Comparison of ENCODE assay signal across 10 mouse cellular contexts in the genomic region with DNA sequence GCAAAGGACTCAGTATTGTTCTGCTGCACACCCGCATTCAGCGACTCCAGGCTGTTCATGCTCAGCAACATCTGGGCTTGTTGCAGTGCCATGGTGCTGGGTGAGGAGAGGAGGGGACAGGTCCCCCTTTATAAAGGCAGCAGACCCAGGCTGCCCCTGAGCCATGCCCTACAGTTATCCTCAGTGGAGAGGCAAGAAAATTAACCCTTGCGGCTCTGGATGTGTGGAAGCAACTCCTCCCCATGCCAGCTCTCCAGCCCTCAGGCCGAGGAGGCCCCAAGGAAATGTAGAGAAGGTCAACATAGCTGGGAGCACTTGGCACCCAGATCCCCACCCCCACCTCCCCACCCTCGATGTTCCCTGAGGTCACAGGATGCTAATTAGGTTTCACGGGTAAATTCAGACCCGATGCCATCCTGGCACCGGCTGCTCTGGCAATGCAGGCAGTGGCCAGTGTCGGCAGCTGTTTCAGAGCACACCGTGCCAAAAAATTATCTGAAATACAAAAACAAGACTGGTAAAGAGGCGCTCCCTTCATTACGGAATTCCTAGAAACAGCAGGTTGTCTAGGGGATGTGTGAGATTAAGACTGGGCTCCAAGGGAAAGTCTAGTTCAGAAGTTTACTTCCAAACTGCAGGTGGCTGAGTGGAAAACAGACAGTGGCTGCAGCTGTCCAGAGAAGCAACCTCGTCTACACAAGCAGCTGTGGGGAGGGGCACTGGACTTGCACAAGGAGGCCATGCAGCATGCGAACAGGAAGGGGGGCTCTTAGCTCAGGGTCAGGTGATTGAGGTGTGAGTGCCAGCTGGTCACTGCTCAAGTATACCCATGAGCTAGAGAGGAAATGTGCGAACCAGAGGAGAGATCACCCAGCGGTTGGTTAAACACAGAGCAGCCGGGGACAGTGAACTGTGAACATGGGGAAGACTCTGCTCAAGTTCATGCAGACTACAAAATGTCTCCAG. TPM values are rescaled to one million over a fixed set of nuclear protein-coding genes. Genes with fewer than 3 reads are reported as not detected.
DNase-seq lines count a peak whose midpoint lies in the region; ATAC-seq lines count a peak whose summit lies in the region.
"Had no signal": no experiment of that assay in that cellular context is flagged by ENCODE, and none has a peak within 500 bp of the region (broad histone marks: within the 10 kb centered on the region; RNA-seq: fewer than 3 reads in every experiment).

No protein-coding gene starts in this region.

- H3K4me1 ChIP-seq in heart, embryonic 10.5 days, result peaks cover 25% of the 10 kb centered on the region
- H3K4me1 ChIP-seq in midbrain, embryonic 12.5 days, result peaks cover 5% of the 10 kb centered on the region; the same call in 1 of the 2 replicates
- H3K4me1 ChIP-seq in midbrain, embryonic 14.5 days (ENCODE audit: control insufficient read depth, insufficient read depth, low read length), result no peaks in the 10 kb centered on the region
- H3K4me1 ChIP-seq: limb, embryonic 12.5 days had no signal

- 89% methylated on average over 17 of the region's 17 CpGs for WGBS in heart, embryonic 10.5 days
- 92% methylated on average over 17 of the region's 17 CpGs for WGBS in midbrain, embryonic 12.5 days
- 83% methylated on average over 17 of the region's 17 CpGs for WGBS in midbrain, embryonic 14.5 days

- no peak overlapping the region for H3K4me3 ChIP-seq in heart, embryonic 10.5 days
- no peak overlapping the region for H3K4me3 ChIP-seq in midbrain, embryonic 12.5 days
- H3K4me3 ChIP-seq in midbrain, embryonic 14.5 days (replicated peaks; ENCODE audit: low read depth, low read length), result no peak overlapping the region
- H3K4me3 ChIP-seq: limb, embryonic 12.5 days had no signal

- DNase-seq in heart, adult 11 months, result peak; percentile 90
- no peak for DNase-seq in heart, embryonic 10.5 days (ENCODE audit: low spot score)
- DNase-seq in midbrain, embryonic 14.5 days, result no peak
- DNase-seq in kidney, adult 9 months, result peak; percentile 76
- peak; percentile 46 for DNase-seq in skeletal muscle tissue, adult 2 months (ENCODE audit: low read depth, low spot score)
- DNase-seq in yolk sac, embryonic 10.5 days (ENCODE audit: low spot score), result no peak
- DNase-seq in right cerebral cortex, postnatal 14 days, result no peak
- DNase-seq: spleen, adult 18-20 months had no signal

- H3K9ac ChIP-seq in midbrain, embryonic 12.5 days (replicated peaks), result no peak overlapping the region
- H3K9ac ChIP-seq in midbrain, embryonic 14.5 days (replicated peaks; ENCODE audit: low read length), result no peak overlapping the region
- H3K9ac ChIP-seq: limb, embryonic 12.5 days had no signal

- no peak overlapping the region for H3K4me2 ChIP-seq in midbrain, embryonic 12.5 days (replicated peaks)
- no peak overlapping the region for H3K4me2 ChIP-seq in midbrain, embryonic 14.5 days (ENCODE audit: low read length)
- H3K4me2 ChIP-seq: limb, embryonic 12.5 days had no signal

- ATAC-seq in midbrain, embryonic 12.5 days (ENCODE audit: low FRiP score, low read depth), result no peak
- no peak for ATAC-seq in midbrain, embryonic 14.5 days (ENCODE audit: low FRiP score, low TSS enrichment)

- no peak overlapping the region for H3K27ac ChIP-seq in heart, embryonic 10.5 days
- 0 out of 2 replicates have a peak overlapping the region, but pooled peaks have one; percentile 20 for H3K27ac ChIP-seq in midbrain, embryonic 12.5 days (replicated peaks)
- no peak overlapping the region for H3K27ac ChIP-seq in midbrain, embryonic 14.5 days (replicated peaks; ENCODE audit: low read depth, low read length)
- H3K27ac ChIP-seq: limb, embryonic 12.5 days had no signal

- H3K36me3 ChIP-seq in heart, embryonic 10.5 days, result peaks cover 94% of the 10 kb centered on the region
- H3K36me3 ChIP-seq in midbrain, embryonic 12.5 days, result peaks cover 93% of the 10 kb centered on the region
- peaks cover 92% of the 10 kb centered on the region for H3K36me3 ChIP-seq in midbrain, embryonic 14.5 days (ENCODE audit: control insufficient read depth, insufficient read depth, low read length)

- H3K27me3 ChIP-seq in heart, embryonic 10.5 days (ENCODE audit: insufficient read depth, poor library complexity, severe bottlenecking), result no peaks in the 10 kb centered on the region
- H3K27me3 ChIP-seq in midbrain, embryonic 12.5 days, result no peaks in the 10 kb centered on the region
- no peaks in the 10 kb centered on the region for H3K27me3 ChIP-seq in midbrain, embryonic 14.5 days (ENCODE audit: control insufficient read depth, insufficient read depth, low read length)
- H3K27me3 ChIP-seq: limb, embryonic 12.5 days had no signal

- H3K9me3 ChIP-seq in heart, embryonic 10.5 days, result no peaks in the 10 kb centered on the region
- H3K9me3 ChIP-seq in midbrain, embryonic 12.5 days, result no peaks in the 10 kb centered on the region
- no peaks in the 10 kb centered on the region for H3K9me3 ChIP-seq in midbrain, embryonic 14.5 days (ENCODE audit: control insufficient read depth, low read length)
- H3K9me3 ChIP-seq: limb, embryonic 12.5 days had no signal

RNA-seq across cellular contexts. Expression of gene Camkk2, which starts 20.5 kb away (rescaled TPM):
- 16.6 and 21.3 TPM in 2 replicates for polyA plus RNA-seq in heart, embryonic 10.5 days (2016; fragmentation: Nextera tagmentation; extraction: Ambion mirVana)
- 35.4 and 37.3 TPM in 2 replicates for polyA plus RNA-seq in midbrain, embryonic 12.5 days (2016; fragmentation: Nextera tagmentation; extraction: Ambion mirVana)
- polyA plus RNA-seq in midbrain, embryonic 14.5 days (2014; fragmentation: Nextera tagmentation; extraction: Ambion mirVana), result 46.0 and 51.7 TPM in 2 replicates

RNA-seq across cellular contexts. Expression of gene Anapc5, which starts 21.5 kb away (rescaled TPM):
- polyA plus RNA-seq in heart, embryonic 10.5 days (2016; fragmentation: Nextera tagmentation; extraction: Ambion mirVana), result 405 and 415 TPM in 2 replicates
- polyA plus RNA-seq in midbrain, embryonic 12.5 days (2016; fragmentation: Nextera tagmentation; extraction: Ambion mirVana), result 517 and 542 TPM in 2 replicates
- polyA plus RNA-seq in midbrain, embryonic 14.5 days (2014; fragmentation: Nextera tagmentation; extraction: Ambion mirVana), result 445 and 535 TPM in 2 replicates

RNA-seq across cellular contexts. Expression of gene Rnf34, which starts 50.2 kb away (rescaled TPM):
- polyA plus RNA-seq in heart, embryonic 10.5 days (2016; fragmentation: Nextera tagmentation; extraction: Ambion mirVana), result 33.6 and 35.3 TPM in 2 replicates
- 52.0 and 53.1 TPM in 2 replicates for polyA plus RNA-seq in midbrain, embryonic 12.5 days (2016; fragmentation: Nextera tagmentation; extraction: Ambion mirVana)
- polyA plus RNA-seq in midbrain, embryonic 14.5 days (2014; fragmentation: Nextera tagmentation; extraction: Ambion mirVana), result 41.2 and 62.7 TPM in 2 replicates

Comparison
In these comparisons a context has a peak if more than half of its experiments do, and no peak if none do; other contexts are left out.
1. DNase-seq: peak in heart, adult 11 months (single experiment), kidney, adult 9 months (single experiment) and skeletal muscle tissue, adult 2 months (single experiment); none in heart, embryonic 10.5 days (single experiment), midbrain, embryonic 14.5 days (single experiment), yolk sac, embryonic 10.5 days (single experiment) and right cerebral cortex, postnatal 14 days (single experiment).